Mouse (Mus musculus) cerebellum, adult 9-10 months (tissue): ENCODE measurements around the gene Idh2.

Experiments
- DNase-seq: peaks from one replicate; pipeline ENCODE4 v3.0.0; 2022

The Idh2 gene

DNA sequence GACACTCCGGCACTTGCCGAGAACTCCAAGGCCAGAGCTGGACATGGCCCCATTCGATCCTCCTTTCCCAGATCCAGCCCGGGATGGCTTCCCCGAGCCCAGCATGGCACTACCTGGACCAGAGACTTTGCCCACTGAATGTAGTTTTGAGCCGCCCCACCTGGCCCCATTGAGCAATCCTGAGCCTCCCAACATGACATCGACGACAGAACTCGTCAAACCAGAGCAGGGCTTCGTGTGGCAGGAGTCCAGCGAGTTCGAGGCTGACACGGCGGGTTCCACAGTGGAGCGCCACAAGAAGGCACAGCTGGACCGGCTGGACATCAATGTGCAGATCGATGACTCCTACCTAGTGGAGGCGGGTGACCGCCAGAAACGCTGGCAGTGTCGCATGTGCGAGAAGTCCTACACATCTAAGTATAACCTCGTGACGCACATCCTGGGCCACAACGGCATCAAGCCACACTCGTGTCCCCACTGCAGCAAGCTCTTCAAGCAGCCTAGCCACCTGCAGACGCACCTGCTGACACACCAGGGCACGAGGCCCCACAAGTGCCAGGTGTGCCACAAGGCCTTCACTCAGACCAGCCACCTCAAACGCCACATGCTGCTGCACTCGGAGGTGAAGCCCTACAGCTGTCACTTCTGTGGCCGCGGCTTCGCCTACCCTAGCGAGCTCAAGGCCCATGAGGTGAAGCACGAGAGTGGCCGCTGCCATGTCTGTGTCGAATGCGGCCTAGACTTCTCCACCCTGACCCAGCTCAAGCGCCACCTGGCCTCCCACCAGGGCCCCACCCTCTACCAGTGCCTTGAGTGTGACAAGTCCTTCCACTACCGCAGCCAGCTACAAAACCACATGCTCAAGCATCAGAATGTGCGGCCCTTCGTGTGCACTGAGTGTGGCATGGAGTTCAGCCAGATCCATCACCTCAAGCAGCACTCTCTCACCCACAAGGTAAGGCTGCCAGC lies 33.3 kb downstream of the Idh2 start:
- DNase-seq: no peak

DNA sequence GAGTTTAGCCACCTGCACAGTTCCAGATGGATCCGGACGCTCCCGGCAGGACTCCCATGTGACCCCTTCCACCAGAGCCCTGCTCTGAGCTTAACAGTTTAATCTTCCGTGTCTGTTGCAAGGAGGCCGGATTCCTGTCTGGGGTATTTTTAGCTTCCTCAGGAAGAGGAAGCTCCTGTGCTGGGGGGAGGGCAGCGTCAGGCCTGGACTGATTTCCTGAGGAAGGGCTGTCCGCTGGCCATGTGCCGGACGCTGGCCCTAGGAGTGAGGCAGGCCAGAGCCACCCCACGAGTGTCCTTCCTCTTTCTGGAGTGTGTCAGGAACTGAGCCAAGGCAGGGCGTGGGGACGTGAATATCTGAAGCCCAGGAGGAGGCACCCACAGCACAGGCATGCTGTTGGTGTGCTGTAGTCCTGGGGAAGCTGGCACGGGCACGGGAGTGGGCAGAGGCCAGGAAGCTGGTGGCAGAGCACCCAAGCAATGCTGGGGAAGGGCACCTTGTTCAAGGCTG lies 36.3 kb downstream of the Idh2 start:
- DNase-seq: peak; percentile 90

DNA sequence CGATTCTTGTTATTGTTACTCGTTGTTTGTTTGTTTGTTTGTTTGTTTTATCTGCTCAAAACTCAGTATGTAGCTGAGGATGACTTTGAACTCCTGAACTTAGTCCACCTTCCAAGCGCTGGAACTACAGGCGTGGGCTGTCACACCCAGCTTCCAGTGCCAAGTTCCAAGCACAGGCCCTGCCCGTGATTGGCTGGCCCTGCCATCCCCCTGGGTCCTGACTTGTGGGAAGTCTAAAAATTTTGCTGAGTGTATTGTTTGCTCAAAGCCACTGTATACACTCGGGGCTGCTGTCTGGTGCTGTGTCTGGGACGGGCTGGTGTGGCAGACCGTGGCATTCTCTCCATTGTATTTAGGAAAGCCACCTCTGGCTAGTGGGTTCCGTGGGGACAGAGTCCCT lies 37.4 kb downstream of the Idh2 start:
- no peak for DNase-seq

DNA sequence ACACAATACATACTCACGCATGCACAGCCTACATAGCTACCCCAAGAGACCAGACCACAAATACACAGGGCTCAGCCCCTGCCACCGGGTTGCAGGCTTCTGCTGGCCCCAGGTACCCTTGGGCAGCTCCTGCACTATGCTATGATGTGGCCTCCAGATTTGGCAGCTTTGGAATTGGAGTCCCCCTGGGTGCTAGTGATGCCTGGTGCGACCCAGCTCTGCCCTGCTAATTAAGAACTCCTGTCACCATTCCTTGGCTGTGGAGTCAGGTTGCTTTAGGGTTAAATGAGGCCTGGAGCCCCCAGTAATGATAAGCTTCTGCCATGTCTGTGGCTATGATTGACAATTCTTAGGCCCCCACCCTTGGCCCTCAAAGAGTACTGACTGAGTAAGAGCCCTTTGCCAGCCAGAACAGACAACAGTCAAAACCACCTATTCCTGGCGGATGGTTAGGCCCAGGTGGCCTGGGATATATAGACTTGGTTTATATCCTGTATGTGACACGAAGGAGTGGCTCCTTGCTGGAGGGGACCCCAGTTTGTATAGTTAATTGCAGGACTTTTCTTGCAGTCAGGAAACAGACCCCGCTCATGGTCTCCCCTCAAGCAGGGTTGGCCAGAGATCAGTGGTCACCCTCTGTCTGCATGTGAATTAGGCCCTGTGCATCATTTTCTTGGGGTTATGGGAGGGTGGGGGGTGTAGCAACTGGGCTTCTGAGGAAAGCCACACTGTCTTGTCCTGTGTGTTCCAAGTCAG lies 38.1 kb downstream of the Idh2 start:
- no peak for DNase-seq

DNA sequence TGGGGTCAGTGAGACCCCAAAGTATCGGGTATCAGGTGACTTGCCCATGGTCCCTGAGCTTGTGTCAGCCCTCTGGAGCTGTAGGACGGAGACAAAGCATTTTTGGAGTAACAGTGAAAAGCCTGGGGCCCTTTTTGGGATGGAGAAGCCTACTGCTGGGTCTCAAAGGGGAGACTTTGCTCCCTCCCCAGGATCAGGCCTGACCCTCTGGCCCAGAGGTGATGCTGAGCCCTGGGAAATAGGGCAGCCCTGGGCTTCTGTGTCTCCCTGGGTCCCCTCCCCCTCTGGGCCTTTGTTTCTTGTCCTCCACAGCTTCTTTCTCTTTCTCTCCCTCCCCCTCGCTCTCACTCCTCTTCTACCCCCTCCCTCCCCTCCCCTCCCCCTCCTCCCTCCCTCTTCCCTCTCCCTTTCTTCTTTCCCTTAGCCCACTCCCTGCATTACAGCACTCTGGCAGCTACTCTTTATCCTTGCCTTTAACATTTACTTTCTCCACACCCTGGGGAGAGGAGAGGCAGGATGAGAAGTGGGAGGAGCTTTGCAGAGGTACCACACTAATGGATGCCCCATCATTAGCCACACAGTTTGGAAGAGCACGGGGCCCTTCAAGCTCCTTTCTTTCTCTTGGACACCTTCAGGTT lies 39.1 kb downstream of the Idh2 start:
- no peak for DNase-seq

DNA sequence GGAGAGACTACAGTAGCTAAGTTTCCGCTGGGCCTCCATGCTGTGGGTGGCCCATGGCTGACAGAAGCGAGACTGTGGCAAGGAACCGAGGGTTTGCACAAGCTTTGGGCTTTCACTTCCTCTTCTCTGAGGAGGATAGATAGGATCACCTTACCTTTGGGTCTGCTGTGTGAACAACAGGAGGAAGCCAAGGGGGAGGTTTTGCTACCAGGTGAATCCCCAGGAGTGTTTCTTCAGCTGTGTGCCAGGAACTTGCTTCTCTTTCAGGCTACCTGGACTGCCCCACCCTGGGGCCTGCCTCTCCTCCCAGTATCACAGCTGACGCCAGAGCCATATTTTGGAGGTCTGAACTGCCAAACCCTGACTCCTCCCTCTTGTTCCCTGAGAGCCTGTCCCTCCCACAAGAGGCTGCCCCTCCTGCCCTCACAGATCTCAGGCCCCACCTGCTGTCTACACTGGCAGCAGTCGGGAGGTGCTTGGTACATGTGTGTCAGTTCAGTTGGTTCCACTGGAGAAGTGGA lies 40.2 kb downstream of the Idh2 start:
- DNase-seq: no peak

DNA sequence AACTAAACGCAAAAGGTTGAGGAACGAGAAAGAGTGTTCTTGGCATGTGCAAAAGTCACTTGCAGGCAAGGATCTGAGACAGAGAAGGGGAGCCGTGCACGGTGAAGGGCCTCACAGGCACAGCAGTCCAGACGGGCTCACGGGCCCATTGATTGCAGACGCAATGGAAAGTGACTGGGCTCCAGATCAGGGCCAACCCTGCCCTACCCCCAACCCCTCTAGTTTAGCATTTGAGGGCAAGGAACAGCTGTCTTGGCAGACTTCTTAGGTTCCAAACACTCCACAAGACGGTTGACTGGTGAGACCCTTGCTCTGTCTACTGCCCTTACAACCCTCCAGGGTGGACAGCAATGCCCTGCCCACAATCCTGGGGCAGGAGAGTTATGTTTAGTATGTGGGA lies 41.7 kb downstream of the Idh2 start:
- no peak for DNase-seq

DNA sequence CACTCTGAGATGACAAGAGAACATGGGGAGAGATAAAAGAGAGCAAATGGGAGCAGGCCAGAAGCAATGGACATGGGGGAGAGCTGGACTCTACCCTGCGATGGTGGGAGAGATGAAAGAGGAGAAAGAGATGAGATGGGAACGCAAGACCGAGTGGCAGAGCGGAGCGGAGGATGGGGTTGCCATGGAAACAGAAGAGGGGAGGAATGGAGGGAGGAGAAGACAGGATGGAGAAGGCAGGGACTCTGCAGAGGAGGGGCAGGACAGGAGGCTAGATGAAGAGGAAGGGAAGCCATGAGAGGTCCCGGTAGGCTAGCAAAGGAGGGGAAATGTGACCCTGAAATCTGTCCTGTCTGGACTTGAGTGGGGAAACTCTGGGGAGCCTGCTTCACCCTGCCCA lies 42.9 kb downstream of the Idh2 start:
- DNase-seq: no peak

DNA sequence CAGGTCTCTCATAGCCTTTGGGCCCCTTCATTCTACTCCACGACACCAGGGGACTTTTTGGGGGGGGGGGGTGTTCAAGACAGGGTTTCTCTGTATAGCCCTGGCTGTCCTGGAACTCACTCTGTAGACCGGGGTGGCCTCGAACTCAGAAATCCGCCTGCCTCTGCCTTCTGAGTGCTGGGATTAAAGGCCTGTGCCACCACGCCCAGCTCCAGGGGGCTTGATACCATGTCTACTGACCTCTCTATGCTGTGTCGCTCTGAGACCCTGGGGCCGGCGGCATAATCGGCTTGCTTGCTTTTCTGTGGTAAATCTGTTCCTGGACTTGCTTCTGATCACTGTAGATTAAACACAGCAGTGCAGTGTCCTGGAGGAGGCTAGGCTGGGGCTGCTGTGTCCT lies 44.0 kb downstream of the Idh2 start:
- no peak for DNase-seq

DNA sequence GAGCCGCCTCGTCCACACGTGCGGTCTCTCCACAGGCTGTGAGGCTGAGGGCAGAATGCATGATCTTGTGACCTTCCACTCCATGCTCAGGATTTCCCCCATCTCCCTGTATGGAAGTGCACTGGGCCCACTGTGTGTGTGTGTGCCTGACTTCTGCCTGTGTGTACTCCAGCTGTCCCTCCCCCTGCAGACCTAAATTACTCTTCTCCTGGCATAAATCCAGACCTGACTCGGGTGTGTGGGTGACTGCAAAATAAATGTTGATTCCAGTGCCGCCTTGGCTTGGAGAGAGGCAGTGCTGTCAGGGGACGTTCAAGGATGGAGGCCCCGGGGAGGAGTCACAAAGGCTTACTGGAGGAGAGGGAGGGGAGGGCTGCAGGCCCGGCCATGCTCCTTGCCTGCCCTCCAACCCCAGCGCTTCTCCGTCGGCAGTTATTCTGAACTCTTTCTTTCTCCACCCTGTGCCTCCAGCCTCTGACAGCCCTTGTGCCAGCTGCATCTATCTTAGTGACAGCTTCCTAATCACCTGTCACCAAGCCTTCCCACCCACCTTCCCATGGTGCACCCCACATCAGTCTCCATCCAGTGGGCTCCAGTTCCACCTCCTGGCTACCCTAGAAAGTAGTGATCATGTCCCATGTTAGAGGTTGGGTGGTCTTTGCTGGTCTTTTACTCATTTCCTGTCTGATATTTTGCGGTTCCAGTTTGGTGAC lies 45.4 kb downstream of the Idh2 start:
- no peak for DNase-seq

DNA sequence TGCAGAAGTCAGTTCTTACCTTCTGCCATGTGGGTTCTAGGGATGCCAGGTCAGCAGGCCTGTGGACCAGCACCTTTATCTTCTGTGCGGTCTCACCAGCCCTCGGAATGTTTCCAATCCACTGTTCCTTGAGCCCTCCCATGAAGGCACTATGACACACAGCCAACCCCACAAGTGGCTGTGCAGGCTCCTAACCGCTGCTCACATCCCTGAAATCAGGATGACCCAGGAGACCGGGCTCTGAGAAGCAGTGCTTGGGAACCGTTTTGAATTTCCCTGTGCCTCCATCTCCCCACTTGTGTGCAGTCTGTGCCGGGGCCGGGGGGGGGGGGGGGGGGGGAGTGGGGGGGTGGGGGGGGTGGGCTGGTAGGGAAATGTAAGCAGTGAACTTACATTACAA lies 46.9 kb downstream of the Idh2 start:
- no peak for DNase-seq

DNA sequence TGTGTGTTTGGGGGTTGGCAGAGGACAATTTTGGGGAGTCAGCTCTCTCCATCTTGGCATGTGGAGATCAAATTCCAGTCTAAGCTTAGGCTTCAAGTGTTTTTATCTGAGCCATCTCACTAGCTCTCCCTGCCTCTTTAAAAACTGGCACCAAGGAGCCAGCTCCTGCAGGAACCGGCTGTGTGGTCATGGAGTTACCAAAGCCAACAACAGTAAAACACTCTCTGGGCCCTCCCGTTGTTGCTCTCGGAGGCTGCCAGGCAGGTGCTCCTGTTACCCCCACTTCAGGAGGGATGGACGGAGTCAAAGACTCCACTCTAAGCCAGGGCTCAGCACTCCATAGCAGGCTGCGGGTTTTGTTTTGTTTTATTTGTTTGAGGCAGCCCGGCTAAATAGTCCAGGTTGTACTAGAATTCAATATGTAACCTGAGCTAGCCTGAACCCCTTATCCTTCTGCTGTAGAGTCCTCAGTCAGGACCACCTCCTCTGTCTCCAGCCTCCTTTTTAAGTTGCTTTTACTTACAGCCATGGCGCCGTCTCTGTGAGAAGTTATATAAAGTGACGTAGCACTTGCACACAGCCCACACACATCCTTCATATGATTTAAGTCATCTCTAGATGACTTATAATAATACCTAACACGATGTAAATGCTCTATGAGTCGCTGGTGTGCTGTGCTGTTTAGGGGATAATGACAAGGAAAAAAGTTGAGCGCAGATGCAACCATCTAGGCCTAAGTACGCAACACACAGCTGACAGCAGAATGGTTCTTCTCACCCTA lies 48.3 kb downstream of the Idh2 start:
- no peak for DNase-seq

DNA sequence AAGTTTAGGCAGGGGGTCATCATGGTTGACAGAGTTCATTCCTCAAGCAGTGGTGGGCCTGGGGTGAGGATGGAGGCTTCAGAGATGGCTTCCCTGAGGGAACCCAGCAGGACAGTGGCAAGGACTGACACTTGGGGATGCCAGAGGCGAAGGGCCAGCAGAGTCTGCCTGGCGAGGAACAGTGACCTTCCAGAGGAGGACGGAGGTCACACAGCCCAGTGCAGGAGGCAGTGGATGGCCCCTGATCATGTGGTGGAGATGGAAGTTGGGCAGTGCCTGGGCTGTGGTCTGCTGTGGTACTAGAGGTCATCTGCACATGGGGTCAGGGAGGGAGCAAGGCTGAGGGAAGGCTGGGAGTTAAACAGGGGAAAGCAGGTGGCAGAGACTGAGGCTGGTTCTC lies 49.9 kb downstream of the Idh2 start:
- DNase-seq: no peak

DNA sequence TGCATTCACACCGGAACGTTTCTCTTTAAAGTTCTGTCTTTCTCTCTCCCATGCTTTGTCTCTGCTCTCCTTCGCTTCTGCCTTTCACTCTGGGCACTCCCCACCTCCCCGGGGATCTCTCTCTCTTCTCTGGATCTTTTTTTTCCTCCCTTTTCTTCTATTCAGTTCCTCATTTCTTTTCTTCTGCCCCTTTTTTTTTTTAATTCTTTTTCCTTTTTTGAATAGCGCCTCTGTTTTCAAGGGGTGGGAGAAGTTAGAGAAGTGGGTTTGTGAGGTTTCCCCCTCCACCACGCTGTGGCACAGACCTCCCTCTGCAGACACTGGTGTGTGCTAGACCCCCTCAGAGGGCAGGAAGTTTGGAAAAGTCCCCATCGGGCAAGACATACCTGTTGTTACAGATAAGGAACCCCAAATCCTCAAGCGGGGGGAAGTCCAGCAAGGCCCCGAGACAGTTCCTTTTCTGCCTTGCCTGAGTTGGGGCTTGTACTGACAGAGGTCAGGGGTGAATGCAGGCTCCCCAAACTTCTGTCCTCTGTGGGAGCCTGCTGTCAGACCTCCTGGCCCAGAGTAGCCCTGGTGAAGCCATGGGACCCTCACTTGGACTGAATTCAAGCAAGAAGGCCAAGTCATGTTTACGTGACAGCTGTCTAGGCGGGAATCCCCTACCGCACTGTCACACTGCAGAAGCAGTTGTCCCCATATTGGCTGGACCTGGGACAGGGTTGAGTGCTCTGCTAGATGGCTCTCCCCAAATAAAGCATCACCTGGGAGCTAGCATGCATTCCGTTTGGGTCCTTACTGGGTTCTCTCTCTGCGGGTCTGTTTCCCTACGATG lies 51.1 kb downstream of the Idh2 start:
- no peak for DNase-seq

DNA sequence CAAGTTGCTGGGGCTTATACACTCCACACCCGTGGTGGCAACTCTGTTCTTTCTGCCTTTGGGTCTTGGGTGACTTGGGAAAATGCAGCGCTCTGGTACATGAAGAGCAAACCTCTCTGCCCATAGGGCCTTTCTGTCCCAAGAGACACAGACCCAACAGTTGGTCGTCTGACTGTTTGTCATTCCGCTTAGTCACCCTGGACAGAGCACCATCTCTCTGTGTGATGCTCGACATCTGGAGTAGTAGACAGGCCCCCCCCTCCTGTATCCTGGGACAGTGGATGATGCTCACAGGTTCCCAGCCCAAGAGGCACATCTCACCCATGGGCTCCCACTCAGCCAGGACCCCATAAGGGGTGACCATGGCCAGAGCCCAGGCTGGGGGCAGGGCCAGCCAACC lies 51.9 kb downstream of the Idh2 start:
- DNase-seq: no peak

DNA sequence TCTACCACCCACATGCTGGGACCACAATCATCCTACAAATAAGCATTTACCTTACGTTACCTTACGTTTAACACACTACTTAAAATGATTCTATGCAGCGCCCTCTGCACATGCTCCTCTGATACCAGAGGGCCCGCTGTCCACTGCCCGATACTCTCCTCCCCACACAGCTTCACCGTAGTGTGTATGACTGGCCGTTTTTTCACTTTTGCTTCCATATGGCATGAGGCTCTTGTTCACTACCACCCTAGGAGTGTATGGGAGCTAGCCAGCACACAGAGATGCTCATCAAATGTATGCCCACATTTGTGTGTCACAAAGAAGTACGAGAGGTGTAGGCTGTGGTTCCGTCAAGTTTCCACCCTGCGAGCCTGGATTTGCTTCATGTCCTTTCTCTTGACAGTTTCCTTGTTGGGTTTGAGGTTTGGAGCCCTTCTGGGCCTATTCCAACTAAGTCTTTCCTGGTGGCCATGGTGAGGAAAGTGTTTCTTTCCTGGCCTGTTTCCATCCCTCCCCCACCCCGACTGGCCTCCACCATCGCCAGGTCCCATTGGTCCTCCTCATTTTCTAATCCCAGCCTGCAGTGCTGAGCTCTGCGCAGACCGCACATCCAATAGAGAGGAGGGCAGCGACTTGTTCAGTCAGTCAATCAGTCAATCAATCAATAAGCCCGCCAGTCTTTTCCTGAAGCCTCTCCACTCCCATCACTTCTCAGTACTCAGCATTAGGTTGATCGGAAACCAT lies 52.9 kb downstream of the Idh2 start:
- peak; percentile 54 for DNase-seq

DNA sequence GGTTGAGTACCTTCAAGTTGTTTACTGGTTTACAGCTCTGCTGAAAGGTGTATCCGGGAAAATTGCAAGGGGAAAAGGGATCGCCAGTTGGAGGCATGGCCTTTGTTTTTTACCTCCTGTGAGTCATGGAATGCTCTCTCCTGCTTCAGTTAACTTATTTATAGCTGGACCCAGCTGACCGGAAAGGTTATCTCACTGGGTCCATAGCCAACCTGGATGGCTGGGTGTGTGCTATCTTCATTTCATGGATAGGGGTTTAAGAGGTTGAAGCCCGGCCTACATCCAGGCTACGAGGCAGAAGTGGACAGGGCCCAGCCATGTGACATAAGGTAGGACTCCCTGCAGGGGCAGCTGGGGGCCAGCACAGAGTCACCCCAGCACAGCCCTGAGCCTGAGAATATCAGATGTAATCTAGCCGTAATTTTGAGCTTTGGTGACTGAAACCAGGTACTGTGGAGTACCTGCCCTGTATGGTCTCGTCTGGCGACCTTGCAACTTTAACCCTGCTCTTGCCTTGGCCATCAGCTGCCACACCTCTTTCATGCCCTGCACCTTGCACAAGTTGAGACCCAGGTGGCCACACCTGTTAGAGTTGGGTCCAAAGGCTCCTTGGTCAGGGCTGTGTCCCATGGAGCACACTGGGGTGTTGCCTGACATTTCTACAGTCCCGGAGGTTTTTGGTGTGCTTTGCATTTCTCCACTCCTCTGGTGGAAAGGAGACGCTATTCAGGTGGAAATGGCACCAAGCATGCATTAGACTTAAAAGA lies 55.0 kb downstream of the Idh2 start:
- DNase-seq: peak; percentile 43

DNA sequence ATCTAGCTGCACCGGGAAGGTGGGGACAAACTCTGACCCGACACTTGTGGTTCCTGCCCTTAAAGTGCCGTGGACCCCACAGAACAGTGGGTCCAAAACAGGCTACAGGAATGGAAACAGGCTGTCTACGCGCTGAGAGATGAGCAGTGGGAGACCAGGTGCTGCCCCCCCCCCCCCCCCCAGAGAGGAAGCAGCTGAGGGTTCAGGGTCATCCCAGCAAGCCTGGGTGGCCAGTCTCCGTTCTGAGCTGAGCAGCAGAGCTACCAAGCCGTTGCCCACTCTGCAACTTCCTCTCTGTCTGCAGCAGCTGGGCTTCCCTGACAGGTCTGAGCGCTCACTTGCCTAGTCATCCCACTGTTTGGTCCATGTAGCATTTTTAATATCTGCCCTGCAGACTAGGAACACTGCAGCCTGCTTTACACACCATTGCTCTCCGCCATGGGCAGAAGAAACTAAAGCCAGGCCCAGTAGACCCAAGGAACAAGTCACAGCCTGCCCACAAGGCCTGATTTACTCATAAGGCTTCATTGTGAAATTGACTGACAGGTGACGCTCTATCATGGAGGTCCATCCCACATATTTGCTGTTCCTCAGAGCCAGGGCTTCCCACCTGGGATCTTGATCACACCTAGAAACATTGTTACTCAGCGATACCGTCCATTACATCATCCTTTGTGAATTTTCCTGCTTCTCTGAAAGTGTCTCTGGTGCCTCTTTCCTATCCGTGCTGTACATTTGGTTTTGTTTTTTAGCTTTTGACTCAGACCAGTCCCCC lies 55.9 kb downstream of the Idh2 start:
- DNase-seq: no peak
